Mouse (Mus musculus) frontal cortex, adult (tissue): ENCODE measurements around the gene Vps18.

ENCODE experiments used
- ATAC-seq: cut with Nextera tagmentation; 2 replicates; pipeline ENCODE4 v1.9.2; 2017; ENCODE audit warnings: mild to moderate bottlenecking, moderate library complexity, mixed read lengths; ENCODE audit not compliant: low TSS enrichment

Gene Vps18

DNA sequence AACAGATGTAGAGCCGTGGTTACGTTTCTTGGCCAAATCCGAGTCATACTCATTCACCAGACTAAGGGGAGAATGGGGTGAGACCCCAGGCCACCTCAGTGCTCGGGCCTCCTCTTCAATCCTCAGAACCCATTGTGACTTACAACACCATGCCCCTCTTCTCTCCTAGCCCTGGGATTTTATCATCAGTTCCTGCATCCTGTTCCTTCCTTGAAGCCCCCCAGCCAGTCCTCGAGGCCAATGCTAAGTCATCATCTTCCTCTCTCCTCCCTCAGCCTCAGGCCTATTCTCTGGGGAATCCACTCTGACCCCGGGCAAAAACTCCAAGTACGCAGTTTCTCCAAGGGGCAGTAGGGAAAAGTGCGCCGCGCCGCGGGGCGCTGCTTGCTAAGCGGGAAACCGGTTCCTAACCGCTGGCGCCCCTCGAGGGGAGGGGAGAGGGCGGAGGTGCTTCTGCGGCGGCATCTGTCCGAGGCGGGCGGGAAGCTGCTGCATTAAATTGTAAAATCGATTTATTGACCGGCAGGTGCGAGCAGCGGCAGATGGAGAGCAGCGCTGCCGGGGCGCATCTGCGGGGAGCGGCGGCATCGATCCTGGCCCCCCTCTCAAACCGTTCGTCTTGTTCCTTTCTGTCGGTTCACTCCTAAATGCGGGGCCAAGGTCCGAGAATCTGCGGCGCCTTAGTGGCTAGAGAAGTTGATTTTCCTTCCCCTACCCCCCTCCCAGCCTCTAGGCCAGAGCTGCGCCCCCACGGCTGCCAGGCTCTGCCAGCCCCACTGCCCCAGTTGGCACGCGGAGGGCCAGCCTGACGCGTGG, 33.4 kb downstream of the Vps18 start:
- no peak; the same call in 1 of the 2 replicates for ATAC-seq

DNA sequence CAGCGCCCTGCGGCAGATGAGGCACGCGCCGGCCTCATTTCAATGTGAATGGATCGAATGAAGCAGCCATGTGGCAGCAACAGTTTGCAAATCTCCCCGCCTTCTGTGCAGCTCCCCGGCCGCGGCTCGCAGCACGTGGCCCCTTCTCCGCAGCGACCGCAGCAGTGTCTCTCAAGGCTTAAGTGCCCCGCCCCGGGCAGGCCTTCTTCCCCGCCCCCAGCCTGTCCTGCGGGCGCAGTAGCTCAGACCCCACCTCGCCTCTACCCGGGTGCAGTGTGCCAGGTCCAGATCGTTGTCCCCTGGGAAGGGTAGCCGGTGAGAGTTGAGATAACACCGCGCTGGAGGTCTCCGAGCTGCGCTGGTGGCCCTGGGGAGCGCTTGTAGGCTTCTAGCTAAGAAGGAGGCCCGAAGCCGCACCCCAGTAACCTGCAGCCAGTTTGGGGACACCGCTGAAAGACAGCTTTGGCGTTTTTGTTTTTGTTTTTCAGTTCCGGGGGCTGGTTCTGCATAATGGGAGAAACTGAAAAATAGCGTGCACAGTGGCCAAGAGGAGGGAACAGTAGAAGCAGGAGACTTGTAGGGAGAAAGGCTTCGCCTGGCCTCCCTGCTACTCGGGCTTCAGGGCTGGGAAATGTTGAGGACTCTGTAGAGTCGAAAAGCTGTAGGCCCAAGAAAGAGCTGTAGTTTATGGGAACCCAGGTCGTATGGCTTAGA, 34.2 kb downstream of the Vps18 start:
- peak; percentile 33; the same call in 1 of the 2 replicates for ATAC-seq

DNA sequence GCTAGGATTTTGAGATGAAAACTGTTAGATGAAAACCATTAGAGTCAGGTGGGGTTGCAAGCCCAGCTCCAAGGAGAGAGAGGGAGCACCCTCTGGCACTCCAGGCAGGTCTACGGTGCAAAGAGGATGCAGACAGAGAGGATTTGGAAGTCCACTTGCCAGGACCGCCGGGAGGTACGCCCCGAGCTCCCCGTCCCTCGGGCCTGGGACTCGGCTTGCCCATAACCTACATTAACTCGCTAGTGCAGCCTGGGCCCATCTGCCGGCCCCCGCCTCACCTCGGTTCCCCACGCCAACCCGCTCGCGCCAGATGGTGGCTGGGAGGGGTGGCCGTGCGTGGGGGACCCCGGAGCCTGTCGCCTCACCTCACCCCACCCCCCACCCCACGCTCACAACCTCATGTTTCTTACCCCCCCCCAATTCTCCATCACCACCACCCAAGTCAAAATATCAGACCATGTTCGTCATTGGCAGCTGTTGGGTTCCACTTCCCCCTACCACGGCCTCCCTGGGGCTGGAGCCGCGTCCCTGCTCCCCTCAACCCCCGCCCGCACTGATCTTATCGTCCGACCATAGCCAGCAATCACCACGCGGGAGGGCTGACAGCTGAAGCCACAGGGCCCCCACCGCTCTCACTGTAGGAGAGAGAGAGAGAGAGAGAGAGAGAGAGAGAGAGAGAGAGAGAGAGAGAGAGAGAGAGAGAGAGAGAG, 35.5 kb downstream of the Vps18 start:
- no peak for ATAC-seq

DNA sequence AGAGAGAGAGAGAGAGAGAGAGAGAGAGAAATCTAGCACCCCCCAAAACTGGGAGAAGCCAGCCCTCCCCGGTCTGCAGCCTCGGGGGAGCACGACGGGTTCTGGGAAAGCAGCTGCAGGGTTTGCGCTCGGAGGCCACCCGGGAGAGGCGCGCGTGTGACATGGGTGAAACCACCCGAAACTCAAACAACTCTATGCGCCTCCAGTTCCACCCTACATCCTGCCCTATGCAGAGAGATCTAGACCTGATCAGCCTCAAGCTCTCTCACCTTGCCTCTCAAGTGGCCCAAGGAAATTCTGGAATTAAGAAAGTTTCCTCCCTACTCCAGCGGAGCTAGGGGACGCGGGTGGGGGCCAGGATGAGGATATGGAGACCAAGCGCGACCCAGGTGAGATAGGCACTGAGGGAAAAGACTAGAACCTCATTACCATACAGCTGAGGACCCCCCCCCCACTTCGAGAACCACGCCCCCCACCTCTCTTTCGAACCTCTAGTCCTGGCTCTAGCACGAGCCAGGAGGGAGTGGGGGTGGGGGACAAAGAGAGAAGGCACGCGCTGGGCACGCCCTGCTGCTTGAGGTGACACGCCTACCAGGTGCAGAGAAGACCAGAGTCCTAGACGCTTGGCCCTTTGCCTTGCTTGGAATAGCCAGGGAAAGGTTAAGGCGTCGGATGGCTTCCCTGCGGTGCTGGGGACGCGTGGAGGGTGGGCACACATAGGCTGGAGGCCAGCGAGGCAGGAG, 36.2 kb downstream of the Vps18 start:
- ATAC-seq: no peak

DNA sequence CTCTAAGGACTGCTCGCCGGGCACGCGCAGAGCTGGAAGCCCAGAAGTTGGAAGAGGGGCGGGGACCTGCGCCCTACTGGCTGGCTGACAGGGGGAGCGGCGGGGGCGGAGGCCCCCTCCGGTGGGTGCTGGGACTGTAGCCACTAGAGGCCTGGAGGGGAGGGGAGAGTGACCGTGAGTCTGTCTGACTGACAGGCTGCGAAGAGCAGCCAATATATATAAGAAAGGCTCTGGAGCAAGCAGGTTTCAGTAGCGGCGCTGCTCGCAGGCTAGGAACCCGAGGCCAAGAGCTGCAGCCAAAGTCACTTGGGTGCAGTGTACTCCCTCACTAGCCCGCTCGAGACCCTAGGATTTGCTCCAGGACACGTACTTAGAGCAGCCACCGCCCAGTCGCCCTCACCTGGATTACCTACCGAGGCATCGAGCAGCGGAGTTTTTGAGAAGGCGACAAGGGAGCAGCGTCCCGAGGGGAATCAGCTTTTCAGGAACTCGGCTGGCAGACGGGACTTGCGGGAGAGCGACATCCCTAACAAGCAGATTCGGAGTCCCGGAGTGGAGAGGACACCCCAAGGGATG, 37.1 kb downstream of the Vps18 start, which contains the start of gene Dll4:
Gene Dll4 (plus strand): TSS at position 217 of the 576 bp plus-strand sequence.
- ATAC-seq: peak; percentile 8; the same call in 1 of the 2 replicates

DNA sequence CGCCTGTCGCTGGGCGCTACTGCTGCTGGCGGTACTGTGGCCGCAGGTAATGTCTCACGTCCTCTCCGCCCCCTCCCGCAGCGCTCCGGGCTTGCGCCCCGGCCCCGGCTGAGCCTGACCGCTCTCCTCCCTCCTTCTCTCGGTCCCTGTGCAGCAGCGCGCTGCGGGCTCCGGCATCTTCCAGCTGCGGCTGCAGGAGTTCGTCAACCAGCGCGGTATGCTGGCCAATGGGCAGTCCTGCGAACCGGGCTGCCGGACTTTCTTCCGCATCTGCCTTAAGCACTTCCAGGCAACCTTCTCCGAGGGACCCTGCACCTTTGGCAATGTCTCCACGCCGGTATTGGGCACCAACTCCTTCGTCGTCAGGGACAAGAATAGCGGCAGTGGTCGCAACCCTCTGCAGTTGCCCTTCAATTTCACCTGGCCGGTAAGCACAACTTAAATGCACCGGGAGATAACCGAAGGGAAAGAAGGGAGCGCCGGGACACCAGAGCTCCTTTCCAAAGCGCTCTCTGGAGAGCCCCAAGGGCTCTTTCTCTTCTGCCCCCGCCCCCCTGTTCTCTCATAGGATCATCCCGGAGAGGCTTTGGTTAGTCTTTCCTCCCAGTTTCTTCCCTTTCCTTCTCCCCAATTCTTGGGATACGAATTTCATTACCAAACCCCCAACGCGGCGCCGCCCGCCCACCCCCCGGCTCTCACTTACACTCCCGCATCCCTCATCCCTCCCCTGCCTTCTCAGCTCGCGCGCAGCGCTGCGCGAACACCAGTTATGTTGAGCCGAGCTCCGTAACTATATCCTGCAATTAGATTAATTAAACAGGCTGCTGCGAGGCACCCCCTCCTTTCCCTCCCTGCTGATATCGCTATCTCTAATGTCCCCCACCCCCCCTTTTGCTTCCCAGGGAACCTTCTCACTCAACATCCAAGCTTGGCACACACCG, 37.9 kb downstream of the Vps18 start:
- ATAC-seq: peak; percentile 7; the same call in 1 of the 2 replicates

DNA sequence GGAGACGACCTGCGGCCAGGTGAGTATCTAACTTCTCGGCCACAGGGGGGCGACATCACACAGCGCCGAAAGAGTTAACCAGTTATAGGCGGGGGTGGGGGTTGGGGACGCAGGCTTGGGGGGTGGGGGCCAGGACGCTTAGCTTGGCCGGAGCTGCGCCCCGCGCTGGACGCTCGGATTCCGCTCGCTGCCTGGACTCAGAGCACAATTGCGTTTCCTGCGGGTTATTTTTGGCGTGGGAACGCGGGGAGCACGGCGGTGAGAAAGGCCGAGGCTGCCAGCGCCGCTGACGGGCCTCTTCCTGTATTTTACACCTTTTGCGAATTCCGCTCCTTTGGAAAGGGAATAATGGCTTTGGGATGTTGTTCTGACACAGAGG, 38.6 kb downstream of the Vps18 start:
- ATAC-seq: no peak

DNA sequence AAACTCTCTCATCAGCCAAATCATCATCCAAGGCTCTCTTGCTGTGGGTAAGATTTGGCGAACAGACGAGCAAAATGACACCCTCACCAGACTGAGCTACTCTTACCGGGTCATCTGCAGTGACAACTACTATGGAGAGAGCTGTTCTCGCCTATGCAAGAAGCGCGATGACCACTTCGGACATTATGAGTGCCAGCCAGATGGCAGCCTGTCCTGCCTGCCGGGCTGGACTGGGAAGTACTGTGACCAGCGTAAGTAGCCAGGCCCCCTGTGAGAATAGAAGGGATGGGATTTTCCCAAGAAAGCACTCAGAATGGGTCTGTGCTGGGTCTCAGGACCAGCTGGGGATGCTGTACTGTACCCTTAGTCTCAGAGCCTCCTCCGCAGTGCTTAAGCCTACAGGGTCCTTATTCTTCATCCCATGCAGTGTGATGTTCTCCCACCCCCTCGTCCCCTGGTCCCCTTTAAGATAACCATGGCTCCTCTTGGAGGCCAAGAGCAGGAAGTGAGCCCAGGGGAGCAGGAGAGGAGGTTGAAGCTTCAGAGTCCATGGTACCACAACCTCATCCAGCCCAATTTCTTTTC, 39.5 kb downstream of the Vps18 start:
- ATAC-seq: no peak

DNA sequence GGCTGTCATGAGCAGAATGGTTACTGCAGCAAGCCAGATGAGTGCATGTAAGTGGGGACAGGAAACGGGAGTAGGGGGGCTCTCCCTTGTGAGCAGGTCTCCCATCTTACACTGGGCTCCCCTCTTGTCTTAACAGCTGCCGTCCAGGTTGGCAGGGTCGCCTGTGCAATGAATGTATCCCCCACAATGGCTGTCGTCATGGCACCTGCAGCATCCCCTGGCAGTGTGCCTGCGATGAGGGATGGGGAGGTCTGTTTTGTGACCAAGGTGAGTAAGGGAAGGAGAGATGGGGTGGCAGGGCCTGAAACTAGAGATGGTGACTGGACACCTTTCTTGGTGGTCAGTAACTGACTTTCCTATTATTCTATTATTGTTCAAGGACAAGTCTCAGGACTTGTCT, 40.0 kb downstream of the Vps18 start:
- ATAC-seq: no peak

DNA sequence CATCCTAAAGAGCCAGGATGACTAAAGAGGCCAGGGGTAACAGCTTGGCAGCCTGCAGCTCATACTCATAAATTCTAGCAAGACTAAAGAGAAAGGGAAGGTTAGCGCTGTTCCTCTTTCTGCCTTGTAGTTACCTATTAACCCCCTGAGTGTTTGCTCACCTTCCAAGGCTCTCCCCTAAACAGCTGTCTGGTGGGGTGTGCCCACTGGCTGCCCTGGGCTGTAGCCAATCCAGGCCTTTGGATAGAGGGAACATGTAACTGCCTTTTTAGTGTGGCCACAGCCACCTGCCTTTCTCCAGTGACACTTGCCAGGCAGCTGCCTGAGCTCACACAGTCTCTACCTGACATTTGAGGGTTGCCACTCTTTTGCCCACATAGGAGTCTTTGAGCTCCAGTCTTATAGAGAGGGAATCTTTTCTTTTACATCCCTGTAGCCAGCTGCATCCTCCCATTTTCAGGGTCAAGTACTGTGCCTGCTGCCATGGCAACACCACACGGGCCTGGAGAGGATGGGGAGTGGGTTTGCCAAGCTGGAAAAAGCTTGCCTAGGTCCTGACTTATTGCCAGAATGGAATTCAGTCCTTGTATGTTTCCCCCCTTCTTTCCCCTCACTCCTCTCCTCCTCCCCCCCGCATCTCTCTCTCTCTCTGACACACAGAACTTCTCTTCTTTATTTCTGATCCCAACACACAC, 40.7 kb downstream of the Vps18 start:
- ATAC-seq: no peak

DNA sequence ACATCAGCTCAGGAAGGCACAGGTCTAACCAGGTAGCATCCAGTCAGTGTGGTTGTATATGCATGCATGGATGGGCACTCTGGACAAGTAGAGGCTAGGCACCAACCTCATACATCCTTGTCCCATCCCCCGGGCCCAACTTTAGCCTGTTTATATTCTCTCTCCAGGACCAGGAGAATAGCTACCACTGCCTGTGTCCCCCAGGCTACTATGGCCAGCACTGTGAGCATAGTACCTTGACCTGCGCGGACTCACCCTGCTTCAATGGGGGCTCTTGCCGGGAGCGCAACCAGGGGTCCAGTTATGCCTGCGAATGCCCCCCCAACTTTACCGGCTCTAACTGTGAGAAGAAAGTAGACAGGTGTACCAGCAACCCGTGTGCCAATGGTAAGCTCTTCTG, 42.3 kb downstream of the Vps18 start:
- ATAC-seq: no peak

DNA sequence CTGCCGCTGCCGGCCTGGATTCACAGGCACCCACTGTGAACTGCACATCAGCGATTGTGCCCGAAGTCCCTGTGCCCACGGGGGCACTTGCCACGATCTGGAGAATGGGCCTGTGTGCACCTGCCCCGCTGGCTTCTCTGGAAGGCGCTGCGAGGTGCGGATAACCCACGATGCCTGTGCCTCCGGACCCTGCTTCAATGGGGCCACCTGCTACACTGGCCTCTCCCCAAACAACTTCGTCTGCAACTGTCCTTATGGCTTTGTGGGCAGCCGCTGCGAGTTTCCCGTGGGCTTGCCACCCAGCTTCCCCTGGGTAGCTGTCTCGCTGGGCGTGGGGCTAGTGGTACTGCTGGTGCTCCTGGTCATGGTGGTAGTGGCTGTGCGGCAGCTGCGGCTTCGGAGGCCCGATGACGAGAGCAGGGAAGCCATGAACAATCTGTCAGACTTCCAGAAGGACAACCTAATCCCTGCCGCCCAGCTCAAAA, 43.7 kb downstream of the Vps18 start:
- ATAC-seq: no peak

DNA sequence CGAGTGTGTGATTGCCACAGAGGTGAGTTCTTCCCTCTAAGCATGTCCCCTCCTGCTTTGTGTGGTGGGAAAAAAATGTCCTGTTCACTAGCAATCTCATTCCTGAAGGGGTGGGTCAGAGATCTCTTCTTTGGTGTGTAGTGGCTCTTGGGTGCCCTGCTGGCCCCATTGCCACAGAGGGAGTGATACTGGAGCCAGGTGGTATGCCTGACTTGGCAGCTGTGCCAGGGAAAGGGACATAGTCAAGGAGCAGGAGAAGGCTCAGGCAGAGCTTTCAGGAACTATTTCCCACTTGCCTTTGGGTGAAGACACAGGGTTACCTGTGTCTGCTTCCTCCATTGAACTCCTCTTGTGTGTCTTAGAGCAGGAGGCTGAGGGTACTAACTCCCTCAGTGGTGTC, 45.6 kb downstream of the Vps18 start:
- ATAC-seq: no peak

DNA sequence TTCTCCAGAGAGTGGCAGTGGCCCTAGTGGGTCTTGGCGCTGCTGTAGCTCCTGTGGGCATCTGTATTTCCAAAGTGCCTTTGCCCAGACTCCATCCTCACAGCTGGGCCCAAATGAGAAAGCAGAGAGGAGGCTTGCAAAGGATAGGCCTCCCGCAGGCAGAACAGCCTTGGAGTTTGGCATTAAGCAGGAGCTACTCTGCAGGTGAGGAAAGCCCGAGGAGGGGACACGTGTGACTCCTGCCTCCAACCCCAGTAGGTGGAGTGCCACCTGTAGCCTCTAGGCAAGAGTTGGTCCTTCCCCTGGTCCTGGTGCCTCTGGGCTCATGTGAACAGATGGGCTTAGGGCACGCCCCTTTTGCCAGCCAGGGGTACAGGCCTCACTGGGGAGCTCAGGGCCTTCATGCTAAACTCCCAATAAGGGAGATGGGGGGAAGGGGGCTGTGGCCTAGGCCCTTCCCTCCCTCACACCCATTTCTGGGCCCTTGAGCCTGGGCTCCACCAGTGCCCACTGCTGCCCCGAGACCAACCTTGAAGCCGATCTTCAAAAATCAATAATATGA, 46.5 kb downstream of the Vps18 start:
- ATAC-seq: no peak

DNA sequence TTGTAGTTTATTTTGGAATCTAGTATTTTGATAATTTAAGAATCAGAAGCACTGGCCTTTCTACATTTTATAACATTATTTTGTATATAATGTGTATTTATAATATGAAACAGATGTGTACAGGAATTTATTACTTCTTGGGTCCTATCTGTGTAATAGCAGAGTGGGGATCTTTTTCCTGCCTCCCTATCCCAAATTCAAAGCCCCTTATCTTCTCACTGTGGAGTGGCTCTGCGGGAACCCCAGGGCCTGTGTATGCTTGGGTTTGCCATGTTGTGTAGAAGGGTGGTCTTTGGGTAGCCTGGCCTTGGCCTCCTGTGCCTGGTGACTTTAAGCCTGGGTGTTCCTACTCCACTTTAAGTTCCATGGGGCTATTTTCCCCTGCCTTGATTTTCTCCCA, 47.0 kb downstream of the Vps18 start:
- no peak for ATAC-seq

DNA sequence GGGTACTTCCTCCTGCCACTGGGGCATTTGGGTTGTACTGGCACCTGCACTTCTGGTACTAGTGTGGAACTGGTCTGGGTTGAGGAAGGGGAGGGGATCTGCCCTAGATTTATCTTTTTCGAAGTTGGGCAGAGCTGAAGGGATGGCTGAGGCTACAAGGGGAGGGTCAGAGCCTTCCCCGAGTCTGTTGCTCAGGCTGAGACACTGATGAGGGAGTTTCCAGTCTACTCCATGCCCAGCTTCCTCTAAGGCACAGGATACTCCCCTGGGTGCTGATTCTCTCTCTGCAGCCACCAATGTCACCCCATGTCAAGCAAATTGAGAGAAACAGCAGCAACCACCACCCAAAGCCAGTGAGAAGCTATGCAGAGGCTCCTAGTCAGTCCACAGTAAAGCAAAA, 47.5 kb downstream of the Vps18 start:
- ATAC-seq: no peak

DNA sequence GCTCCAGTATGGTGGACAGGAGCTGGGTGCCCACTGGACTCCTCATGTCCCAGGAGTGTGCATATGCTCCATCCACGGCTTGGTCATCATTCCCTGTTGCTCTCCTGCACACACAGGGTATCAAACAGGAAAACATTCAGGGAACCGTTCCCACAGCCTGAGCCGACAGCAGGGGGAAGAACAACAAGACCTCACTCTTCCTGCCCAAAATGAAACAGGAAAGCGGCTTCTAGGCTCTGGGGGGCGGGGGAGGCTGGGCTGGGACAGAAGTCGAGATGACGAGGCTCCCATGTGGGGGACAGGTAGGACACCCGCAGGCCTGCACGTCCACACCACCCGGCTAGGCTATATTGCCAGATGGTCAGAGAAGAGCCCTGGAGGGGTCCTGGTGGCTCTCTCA, 47.9 kb downstream of the Vps18 start:
- ATAC-seq: no peak

DNA sequence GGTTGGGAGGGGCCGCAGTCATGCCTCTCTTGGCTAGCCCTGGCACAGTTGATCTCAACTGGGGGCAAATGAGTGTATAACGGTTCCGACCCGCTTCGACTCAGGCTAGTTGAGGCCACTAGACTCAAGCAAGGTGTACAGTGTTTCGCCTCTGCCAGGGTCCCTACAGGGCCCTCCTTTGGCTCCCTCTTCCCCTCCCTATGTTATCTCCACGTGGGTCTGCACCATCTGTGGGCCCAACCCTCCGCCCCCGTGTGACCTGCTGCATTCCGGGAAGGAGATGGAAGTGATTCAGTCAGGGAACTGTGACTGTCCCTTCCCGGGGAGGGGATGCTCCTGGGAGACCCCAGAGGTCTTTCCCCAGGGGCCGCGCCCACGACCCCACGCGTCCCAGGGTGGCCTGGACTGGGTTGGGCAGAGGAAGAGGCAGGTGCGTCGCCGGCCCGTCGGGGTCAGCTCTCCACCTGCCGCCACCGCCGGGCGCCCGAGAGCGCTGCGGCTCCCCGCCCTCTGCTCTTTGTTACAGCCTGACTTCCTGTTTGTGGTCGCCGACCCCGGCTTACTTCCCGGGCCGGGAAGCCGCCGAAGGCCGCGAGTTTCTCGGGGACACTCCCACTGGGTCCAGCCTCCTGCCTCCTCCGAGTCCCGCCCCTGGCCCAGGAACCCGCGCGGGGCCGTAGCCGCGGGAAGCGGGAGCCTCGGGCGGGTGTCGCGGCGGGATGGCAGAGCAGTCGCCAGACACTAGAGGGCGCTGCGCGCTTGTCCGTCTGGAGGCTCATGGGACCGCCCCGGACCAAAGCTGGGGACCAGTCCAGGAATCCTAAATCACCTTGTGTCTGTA, 49.1 kb downstream of the Vps18 start:
- ATAC-seq: peak; percentile 97
